Mouse (Mus musculus) heart, embryonic 10.5 days (tissue): ENCODE measurements at regions not wholly inside any gene's neighbourhood (a gene's known extent, or its start where the extent isn't known, plus 50 kb on each side); places are given as distances from the start of the nearest gene placed in this dataset.
"Not testable (repeated sequence)": the region's sequence is repeated elsewhere in the genome, so short reads cannot be mapped to it uniquely, and the experiment has no call there.

Experiments
- DNase-seq: peaks from one replicate; pipeline ENCODE4 v3.0.0-alpha.2; 2017; ENCODE audit warnings: low spot score
- H3K27ac ChIP-seq: fragments of 300-500 bp; sonication (generic); 2 replicates; pipeline ENCODE4 v1.5.1; 2016; ENCODE audit warnings: mild to moderate bottlenecking
- H3K27me3 ChIP-seq: fragments of 300-500 bp; sonication (generic); 2 replicates; pipeline ENCODE4 v1.6.1; 2016; ENCODE audit warnings: mild to moderate bottlenecking; ENCODE audit not compliant: poor library complexity, insufficient read depth, severe bottlenecking
- H3K36me3 ChIP-seq: fragments of 300-500 bp; sonication (generic); 2 replicates; pipeline ENCODE4 v1.6.1; 2016; ENCODE audit warnings: mild to moderate bottlenecking, moderate library complexity
- H3K4me1 ChIP-seq: fragments of 300-500 bp; sonication (generic); 2 replicates; pipeline ENCODE4 v1.6.1; 2016; ENCODE audit warnings: mild to moderate bottlenecking
- H3K4me3 ChIP-seq: fragments of 300-500 bp; sonication (generic); 2 replicates; pipeline ENCODE4 v1.5.1; 2016; ENCODE audit warnings: mild to moderate bottlenecking, moderate library complexity
- H3K9me3 ChIP-seq: fragments of 300-500 bp; sonication (generic); 2 replicates; pipeline ENCODE4 v1.6.1; 2016; ENCODE audit warnings: mild to moderate bottlenecking, moderate library complexity
- WGBS: fragments of 180-500 bp; shearing (Covaris S2); methylation state at CpG from one replicate; pipeline ENCODE4 v1.1.7; 2016; 5-methylcytosine and 5-hydroxymethylcytosine counted together

DNA sequence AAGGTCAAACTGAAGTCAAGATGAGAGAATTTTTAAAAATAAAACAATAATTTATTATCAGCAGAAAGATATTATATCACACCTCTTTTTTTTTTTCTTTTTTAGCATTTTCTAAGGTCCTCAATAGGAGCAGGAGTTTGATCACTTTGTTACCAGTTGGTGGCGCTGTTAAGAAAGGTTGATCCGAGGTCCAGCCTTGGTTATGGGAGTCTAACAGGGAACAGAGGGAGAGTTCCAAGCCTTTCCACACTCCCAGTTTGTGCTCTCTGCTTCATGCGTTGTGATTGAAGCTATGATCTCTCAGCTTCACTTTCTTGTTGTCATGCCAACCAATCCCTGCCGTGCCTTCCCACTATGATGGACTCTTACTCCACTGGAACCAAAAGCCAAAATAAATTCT is 83.8 kb downstream of the Fam174a start:
- Histone ChIP-seq H3K4me1 (no peaks in the 10 kb centered on the region), H3K4me3 (no peak overlapping the region), H3K27me3 (no peaks in the 10 kb centered on the region), H3K9me3 (no peaks in the 10 kb centered on the region), H3K36me3 (no peaks in the 10 kb centered on the region), H3K27ac (no peak overlapping the region)
- DNase-seq, result no peak
- 49% methylated on average over 4 of the region's 4 CpGs for WGBS

DNA sequence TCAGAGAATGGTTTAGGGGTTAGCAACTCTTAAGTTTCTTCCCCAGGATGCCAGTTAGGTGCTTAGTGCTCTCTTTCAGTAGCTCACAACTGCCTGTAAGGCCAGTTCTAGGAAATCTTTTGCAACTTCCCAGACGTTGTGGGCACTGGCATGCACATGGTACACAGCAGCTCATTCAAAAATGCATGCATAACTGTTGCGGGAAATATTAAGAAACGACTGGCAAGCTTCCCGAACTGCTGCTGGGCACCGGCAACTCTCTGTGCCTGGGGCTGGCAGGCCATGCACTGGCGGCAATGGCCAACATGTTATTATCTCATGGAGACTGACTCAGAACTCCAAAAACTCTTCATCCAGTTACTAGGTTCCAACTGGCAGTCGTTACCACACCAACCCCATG is 86.3 kb downstream of the Fam174a start:
- Histone ChIP-seq H3K27me3 (no peaks in the 10 kb centered on the region), H3K9me3 (no peaks in the 10 kb centered on the region), H3K4me1 (no peaks in the 10 kb centered on the region), H3K27ac (no peak overlapping the region), H3K36me3 (no peaks in the 10 kb centered on the region), H3K4me3 (no peak overlapping the region)
- 87% methylated on average over 7 of the region's 7 CpGs for WGBS
- no peak for DNase-seq

DNA sequence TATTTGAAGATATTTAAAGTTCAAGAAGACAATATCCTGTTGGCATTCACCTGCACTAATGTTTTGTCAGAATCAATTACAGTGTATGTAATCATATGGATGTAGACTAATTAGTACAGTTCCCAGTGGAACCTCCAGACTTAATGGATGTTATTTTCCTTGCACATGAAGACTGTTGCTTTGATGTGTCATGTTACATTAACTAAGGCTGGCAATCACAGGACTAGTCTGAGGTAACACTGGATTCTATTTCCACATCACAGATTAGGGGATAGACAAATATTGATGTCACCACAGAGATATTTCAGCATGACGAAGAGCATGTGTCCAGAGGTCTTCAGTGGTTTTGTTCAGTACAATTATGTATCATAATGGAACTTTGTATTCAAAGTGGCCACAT is 108.8 kb downstream of the Fam174a start:
- Histone ChIP-seq H3K4me3 (no peak overlapping the region), H3K4me1 (no peaks in the 10 kb centered on the region), H3K9me3 (no peaks in the 10 kb centered on the region), H3K27ac (no peak overlapping the region), H3K27me3 (no peaks in the 10 kb centered on the region), H3K36me3 (no peaks in the 10 kb centered on the region)
- no peak for DNase-seq
- WGBS, result 70% methylated on average over 1 of the region's 1 CpGs

DNA sequence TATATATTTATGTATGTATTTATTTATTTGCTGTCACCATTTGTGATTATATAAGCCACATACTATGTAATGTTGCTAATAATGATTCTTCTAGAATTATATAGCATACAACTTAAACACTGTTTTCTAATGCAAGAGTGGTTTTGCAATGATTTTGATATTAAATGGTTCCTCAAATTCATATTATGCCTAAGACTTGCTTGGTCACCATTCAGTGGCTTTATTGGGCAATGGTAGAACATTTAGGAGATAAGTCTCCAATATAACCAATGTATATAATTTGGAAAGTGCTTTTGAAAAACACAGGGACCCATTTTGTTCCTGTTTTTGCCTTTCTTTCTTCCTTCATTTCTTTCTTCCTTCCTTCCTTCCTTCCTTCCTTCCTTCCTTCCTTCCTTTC is 112.0 kb downstream of the Fam174a start:
- Histone ChIP-seq H3K36me3 (no peaks in the 10 kb centered on the region), H3K9me3 (no peaks in the 10 kb centered on the region), H3K27me3 (no peaks in the 10 kb centered on the region), H3K4me1 (no peaks in the 10 kb centered on the region), H3K27ac (no peak overlapping the region), H3K4me3 (no peak overlapping the region)
- DNase-seq, result no peak

DNA sequence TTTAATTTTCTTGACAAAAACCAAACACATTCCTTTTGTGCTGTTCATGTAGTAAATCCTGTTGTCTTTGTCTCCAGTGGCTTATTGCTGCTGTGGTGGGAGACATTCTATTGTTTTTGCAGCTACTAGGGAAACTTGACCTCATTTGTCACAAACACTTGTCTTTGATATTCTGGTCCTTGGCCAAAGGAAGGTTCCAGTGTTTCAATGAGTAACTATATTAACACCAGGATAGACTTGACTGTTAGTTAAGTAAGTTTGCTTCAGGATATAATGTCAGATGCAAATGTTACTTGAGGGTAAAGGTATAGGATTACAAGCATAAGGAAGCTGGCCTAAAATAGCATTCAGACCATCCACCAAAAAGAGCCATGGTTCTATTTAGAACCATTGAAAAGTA is 123.7 kb downstream of the Fam174a start:
- Histone ChIP-seq H3K9me3 (no peaks in the 10 kb centered on the region), H3K36me3 (no peaks in the 10 kb centered on the region), H3K4me1 (no peaks in the 10 kb centered on the region), H3K4me3 (no peak overlapping the region), H3K27ac (no peak overlapping the region), H3K27me3 (no peaks in the 10 kb centered on the region)
- no peak for DNase-seq

DNA sequence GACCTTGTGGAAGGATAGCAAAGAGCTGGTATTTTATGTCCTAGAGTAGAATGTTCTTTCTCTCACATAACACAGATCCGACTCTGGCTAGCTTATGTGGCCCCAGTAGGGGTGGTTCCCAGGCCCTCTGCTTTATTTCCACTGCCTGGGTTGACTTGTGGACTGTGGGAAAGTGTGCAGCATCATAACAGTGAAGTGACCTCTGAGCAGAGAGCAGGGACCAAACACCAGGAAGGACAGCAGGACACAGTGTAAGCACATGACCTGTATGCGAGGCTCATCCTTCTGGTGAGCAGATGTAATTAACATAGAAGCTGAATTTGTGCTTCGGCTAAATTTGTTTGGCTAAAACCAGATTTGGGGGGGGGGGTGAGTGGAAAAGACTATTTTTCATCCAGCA is 132.1 kb downstream of the Fam174a start:
- Histone ChIP-seq H3K4me3 (no peak overlapping the region), H3K27me3 (no peaks in the 10 kb centered on the region), H3K9me3 (no peaks in the 10 kb centered on the region), H3K4me1 (no peaks in the 10 kb centered on the region), H3K36me3 (no peaks in the 10 kb centered on the region), H3K27ac (no peak overlapping the region)
- 70% methylated on average over 3 of the region's 3 CpGs for WGBS
- DNase-seq, result no peak

DNA sequence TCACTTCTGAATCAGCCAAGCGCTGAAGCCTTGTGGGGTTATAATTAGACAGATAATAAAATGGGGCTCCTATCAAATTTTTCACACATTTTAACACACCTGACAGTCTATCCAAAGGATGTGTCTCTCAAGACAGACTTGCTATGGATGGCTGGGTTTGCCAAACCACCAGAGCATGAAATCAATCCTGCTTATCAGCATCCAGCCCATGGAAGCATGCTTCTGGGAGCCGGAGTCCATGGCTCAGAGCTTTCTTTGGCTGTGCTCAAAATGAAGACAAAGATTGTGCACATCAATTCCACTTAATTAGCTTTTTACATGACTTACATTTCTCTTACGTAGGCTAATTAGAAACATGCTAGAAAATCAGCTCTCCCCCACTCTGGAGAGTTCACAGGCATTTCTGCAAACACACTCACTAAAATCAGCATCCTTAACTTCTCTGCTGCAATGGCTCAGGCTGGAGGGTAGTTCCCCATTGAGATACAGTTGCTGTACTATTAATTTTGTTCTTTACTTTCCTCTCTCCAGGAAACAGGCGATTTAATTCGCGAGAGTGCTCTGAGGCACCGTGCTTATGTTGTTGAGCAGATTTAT is 135.6 kb downstream of the Fam174a start:
- no peaks in the 10 kb centered on the region for H3K27me3 ChIP-seq
- H3K9me3 ChIP-seq, result no peaks in the 10 kb centered on the region
- no peak overlapping the region for H3K4me3 ChIP-seq
- no peaks in the 10 kb centered on the region for H3K4me1 ChIP-seq
- H3K27ac ChIP-seq, result no peak overlapping the region
- WGBS, result 82% methylated on average over 7 of the region's 7 CpGs
- no peaks in the 10 kb centered on the region for H3K36me3 ChIP-seq
- no peak for DNase-seq

DNA sequence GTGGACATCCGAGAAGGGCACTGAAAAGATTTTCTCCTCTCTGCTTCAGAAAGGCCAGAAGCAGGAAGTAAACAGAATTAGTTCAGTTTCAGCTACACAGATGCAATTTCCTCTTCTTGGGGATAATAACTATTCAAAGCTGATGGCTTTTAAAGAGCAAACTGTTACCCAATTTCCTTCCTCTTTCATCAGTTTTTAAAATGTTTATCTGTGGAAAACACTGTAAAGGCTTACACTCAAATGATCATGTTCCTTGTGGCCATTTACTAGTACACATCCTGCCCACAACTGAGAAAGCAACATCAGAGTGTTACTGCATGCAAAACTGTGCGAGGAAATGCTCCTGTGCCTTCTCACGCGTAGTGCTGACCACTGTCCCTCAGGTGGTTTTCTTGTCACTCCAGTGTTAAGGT is 137.5 kb downstream of the Fam174a start:
- no peak for DNase-seq
- Histone ChIP-seq H3K9me3 (no peaks in the 10 kb centered on the region), H3K4me3 (no peak overlapping the region), H3K4me1 (no peaks in the 10 kb centered on the region), H3K36me3 (no peaks in the 10 kb centered on the region), H3K27me3 (no peaks in the 10 kb centered on the region), H3K27ac (no peak overlapping the region)
- WGBS, result 81% methylated on average over 4 of the region's 4 CpGs

DNA sequence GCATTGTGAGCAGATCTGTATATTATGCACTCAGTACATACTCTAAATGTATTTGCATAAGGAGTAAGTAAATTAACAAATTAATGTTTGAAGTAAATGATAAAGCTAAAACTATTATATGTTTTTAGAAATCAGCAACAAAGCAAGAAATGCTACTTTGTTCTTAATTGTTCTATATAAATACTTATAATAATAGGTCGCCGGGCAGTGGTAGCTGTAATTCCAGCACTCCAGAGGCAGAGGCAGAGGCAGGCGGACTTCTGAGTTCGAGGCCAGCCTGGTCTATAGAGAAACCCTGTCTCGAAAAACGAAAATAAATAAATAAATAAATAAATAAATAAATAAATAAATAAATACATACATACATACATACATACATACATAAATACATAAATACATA is 138.3 kb downstream of the Fam174a start:
- 76% methylated on average over 6 of the region's 6 CpGs for WGBS
- H3K4me1 ChIP-seq, result not testable (repeated sequence)
- DNase-seq, result peak; percentile 98

DNA sequence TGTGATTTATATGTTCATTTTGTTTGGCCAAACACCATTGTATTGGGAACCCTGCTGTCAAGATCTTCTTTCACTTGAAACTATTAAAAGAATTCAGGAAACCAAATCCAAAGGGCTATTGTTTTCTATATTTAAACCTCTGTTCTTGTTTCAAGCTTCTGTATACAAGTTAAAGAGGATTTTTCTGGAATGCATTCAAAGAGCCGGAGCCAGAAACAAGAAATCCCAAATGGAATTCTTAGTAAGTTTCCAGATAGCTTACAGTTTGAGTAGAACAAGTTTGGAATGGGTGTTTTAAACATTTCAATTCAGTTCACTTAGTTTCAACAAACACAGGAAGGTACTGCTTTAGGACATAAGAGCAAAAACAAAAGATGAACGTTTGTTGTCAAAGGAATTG is 140.8 kb downstream of the Fam174a start:
- no peaks in the 10 kb centered on the region for H3K27me3 ChIP-seq
- no peaks in the 10 kb centered on the region for H3K4me1 ChIP-seq
- no peak for DNase-seq
- H3K36me3 ChIP-seq, result no peaks in the 10 kb centered on the region
- H3K4me3 ChIP-seq, result no peak overlapping the region
- 60% methylated on average over 2 of the region's 2 CpGs for WGBS
- H3K9me3 ChIP-seq, result no peaks in the 10 kb centered on the region
- no peak overlapping the region for H3K27ac ChIP-seq

More for the DNA sequence above, 138.3 kb downstream of the Fam174a start:
- H3K27me3 ChIP-seq, H3K9me3 ChIP-seq, H3K27ac ChIP-seq, H3K36me3 ChIP-seq, H3K4me3 ChIP-seq: not testable (repeated sequence)

DNA sequence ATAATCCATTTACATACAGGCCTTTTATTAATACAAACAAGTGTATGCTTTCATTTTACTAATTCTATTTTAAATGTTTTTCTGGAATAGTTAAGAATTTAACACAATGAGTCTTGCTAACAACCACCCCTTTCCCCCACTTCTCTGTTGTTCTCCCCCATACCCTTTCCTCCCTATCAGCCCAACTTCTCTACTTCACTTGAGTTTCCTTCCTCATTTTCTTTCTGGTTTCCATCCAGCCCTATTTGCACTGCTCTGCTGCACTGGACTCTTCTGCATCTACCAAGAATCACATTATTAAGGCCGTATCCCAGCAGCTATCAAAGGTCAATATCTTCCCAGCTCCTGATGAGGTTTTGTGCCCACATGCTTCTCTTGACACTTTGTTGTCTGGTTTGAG is 145.9 kb downstream of the Fam174a start:
- no peaks in the 10 kb centered on the region for H3K4me1 ChIP-seq
- no peak overlapping the region for H3K4me3 ChIP-seq
- no peaks in the 10 kb centered on the region for H3K36me3 ChIP-seq
- H3K27ac ChIP-seq, result no peak overlapping the region
- no peaks in the 10 kb centered on the region for H3K9me3 ChIP-seq
- no peaks in the 10 kb centered on the region for H3K27me3 ChIP-seq
- DNase-seq, result no peak
- WGBS, result 77% methylated on average over 1 of the region's 1 CpGs

DNA sequence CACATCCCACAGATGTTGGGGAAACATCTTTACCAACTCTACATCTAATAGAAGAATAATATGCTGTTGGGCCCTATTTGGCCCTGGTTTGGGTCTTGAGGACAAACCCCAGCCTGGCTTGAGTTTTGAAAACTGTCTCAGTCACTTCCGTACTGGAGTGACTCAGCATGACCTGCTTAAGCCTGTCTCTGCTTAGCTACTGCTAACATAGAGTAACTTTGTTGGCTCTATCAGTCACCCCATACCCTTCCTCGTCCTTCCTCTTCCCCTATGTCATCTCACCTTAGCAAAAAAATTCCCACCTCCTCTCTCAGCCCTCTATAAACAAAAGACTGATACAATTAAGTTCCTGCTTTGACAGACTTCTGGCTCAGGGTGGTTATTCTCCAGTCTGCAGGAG is 154.7 kb downstream of the Fam174a start:
- H3K4me1 ChIP-seq, result no peaks in the 10 kb centered on the region
- no peaks in the 10 kb centered on the region for H3K27me3 ChIP-seq
- H3K4me3 ChIP-seq, result no peak overlapping the region
- no peak for DNase-seq
- H3K9me3 ChIP-seq, result no peaks in the 10 kb centered on the region
- no peak overlapping the region for H3K27ac ChIP-seq
- no peaks in the 10 kb centered on the region for H3K36me3 ChIP-seq
- 29% methylated on average over 2 of the region's 2 CpGs for WGBS

DNA sequence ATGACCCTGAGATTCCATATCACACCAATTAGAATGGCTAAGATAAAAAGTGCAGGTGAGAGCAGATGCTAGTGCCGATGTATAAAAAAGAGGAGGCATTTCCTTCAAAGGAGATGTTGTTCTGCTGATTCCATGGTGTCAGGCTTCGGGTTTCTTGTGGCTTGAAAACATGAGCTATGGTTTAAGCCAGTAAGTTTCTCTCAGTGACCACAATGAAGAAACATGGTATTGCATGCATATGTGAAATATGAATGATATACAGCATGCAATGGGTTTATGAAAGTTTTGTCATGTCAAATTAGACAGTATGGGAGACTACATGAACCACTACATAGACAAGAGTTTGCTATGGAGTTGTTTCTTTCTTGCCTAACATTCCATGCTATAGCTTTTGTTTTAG is 155.3 kb downstream of the Fam174a start:
- Histone ChIP-seq H3K27ac (no peak overlapping the region), H3K9me3 (no peaks in the 10 kb centered on the region), H3K4me3 (no peak overlapping the region), H3K4me1 (no peaks in the 10 kb centered on the region), H3K36me3 (no peaks in the 10 kb centered on the region), H3K27me3 (no peaks in the 10 kb centered on the region)
- DNase-seq, result no peak
- WGBS, result 69% methylated on average over 2 of the region's 2 CpGs

DNA sequence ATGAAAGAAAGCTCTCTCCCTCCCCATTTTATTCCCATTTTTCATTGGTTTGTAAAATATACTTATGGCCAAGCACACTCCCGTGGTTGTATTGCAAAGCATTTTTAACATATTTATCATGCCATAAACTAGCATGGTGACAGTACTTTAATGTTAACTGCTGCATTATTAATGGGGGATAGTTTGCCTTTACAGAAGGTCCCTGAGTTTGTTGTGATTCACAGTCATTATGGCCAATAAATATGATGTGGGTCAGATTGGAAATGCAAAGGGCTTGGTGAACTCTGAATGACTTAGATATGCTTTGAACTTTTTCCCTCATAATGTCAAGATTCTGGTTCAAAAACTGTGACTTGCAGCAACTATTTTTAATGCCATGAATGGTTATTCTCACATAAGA is 157.1 kb downstream of the Fam174a start:
- no peak overlapping the region for H3K27ac ChIP-seq
- H3K36me3 ChIP-seq, result no peaks in the 10 kb centered on the region
- no peak for DNase-seq
- H3K27me3 ChIP-seq, result no peaks in the 10 kb centered on the region
- H3K4me3 ChIP-seq, result no peak overlapping the region
- H3K4me1 ChIP-seq, result no peaks in the 10 kb centered on the region
- 65% methylated on average over 1 of the region's 1 CpGs for WGBS
- no peaks in the 10 kb centered on the region for H3K9me3 ChIP-seq
